Mouse (Mus musculus) spleen, postnatal 36 days (tissue): ENCODE results near the gene Ntn1.

Experiments
- DNase-seq, 2 experiments: peaks; one replicate each; pipeline ENCODE4 v3.0.0; 2022; ENCODE audit warnings: low spot score in 2 of 2, mixed read lengths in 1 of 2

Gene Ntn1

DNA sequence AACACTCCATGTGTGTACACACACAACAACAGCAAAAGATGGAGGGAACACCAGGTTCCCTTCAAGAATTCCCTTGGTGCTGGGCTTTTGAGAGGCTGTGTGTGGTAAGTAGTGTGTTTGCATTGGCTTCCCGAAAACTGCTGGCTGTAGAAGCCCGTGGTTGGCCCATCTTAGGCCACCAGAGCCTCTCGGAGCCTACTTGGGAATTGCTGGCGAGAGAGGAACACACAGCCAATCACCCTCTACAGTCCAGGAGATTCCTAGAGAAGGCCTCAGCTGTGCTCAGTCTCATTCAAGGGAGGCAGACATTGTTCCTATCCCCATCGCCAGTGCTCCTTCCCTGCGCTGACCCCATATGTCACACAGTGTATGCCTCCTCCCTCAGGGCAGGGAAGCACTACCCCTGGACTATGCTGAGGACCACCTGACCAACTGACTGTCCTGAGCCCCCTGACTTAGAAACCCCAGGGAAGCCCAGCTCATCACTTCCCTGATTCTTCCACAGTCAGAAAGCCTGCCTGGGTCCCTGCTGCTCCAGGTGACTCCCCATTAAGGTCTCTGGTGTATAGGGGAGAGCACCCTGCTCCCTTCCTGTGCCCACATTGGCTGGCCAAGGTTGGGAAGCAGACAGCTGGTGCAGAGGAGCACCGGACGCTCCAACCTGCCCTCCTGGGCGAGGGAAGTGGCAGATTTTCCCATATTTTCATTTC lies 186.0 kb downstream of the Ntn1 start:
- DNase-seq: no peak

DNA sequence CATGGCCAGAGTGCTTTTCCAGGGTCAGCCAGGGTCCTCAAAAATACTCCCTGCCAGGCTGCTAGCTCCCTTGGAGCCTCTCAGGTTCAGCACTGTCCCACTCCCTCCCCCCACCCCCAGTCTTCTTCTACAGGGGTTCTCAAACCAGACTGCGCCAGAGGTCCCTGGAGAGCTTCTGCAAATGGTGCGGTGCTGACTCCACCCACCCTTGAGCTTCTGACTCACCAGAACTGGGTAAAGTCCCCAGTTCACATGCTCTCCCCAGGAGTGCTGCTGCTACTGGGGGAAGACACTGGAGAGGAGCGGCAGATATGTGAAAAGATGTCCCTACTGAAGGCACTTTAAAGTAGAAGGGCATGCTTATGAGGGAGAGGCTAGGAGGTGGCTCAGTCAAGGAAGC lies 186.7 kb downstream of the Ntn1 start:
- peak; percentile 44 to 45 for DNase-seq

DNA sequence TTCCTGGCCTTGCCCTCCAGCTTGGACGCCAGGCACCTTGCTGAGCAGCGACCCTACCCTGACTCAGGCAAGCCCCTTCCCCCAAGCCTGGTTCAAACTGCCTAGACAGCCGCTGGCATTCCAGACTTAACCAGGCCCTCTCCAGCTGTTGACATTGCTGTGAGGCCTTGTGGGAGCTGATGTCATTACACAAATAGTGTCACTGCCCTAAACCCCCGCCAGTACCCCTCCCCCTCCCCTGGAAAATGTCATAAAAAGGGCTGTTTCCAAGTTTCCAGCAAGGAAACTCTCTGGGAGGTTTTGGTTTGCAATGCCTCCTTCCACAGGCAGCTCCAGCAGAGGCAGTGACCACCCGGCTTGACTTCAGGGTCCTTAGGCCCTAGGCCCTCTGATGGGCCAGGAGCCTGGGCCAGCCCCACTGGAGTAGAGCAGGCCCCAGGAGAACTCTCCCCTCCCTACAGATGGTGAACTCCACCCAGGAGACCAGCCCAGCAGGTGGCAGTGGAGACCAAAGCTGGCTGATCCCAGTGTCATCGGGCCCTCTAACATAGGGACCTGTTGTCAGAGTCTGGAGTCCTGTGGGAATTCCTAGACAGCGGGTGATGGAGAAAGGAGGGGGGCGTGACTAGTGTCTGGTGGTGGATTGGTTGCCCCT lies 188.6 kb downstream of the Ntn1 start:
- no peak for DNase-seq

DNA sequence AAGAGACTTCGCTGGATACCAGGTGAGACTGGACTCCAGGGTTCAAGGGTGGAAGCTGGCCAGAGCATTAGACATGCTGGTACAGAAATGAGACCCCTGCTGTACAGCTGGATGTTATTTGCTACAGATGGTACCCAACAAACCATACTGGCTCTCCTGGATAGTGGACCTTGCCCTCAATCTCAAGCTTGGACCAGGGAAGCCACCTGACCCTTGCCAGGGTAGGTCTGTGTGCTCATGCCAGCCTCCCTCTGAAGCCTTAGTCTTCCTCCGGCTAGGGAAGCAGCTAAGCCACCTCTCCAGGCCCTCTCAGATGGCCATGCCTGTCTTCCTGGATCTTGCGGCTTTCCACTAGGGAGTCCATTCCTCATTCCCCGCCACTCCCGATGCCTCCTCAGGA lies 189.9 kb downstream of the Ntn1 start:
- DNase-seq: no peak

DNA sequence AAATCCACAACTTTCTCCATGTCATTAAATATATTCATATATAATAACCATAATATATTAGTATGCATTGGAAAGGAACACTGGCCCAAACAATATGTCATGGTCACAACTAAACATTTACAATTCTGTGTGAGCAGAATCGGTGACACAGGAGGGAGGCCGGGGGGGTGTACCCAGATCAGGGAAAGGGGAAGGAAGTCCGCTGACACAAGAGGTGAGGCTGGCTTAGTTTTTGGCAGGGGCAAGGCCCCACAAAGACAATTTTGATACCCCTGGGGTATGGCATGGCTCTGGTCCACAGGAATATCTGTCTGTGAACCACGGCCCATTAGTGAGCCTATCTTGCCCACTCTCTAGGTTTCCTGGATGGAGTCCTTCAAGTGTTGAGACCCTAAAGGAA lies 191.1 kb downstream of the Ntn1 start:
- no peak for DNase-seq

DNA sequence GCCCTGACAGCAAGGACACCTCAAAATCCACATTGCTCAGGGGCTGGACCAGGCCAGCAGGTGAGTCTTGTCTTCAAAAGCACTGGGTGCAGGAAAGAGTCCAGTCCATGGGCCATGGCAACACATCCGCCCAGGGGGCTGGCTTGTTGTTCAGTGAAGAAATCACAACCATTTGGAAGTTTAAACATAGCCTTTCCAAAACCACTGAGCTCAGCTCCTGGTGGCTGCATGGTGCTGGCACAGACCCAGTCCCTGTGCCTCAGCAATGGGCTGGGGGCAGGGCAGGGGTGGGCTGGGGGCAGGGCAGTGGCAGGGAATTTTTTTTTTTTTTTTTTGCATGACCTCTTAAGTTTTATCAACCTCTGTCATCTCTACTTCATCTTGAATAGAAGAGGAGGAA lies 192.0 kb downstream of the Ntn1 start:
- no peak for DNase-seq

- no peak for DNase-seq
Observed at GRCm38 (mm10) chr11:68208023-68208422, 192.6 kb downstream of the Ntn1 start.

GRCm38 (mm10) chr11:68205572-68206229 lies 194.9 kb downstream of the Ntn1 start:
- no peak for DNase-seq

DNA sequence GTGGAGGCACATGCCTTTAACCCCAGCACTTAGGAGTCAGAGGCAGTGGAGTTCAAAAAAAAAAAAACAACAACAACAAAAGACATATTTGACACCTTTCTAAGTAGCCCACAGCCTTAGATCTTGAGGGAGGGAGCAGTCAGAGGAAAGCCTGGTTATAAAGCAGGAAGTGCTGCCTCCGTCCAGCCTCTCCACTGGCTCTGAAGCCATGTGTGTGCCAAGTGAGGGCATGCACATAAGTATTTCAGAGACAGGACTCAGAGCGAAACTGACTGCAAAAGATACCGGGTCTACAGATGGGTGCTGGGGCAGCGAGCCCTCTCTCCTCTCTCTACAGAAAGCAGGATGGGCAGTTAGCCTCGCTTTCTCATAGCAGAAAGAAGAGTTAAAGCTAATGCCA lies 196.2 kb downstream of the Ntn1 start:
- DNase-seq: no peak

DNA sequence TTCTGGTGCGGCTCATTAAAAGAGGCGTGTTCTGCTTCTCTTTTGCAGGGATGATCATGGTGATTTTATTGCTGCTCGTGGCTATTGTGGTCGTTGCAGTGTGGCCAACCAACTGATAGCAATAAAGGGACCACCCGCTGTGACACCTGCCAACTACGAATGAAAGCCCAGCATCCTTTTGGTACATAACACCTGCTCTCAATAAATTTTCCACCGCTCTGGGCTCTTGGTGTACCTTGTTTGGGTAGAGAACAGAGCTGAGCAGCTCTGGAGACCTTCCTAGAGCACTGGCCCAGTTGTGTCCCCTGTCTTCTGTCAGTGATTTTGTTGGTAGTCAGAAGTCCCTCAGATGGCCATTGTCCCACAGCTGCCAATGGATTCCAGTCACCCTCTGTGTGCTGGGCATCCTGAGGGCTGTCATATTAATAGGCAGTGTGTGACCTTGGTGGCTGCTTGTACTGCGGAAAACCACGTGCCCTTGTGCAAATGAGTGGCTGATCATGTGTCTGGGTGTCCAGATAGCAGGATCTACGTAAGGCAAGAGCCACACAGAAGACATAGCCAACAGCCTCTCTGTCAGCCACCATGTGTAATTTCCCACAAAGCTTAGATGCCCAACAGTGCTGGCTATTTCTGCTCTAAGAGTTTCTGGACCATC lies 196.8 kb downstream of the Ntn1 start:
- DNase-seq: no peak

DNA sequence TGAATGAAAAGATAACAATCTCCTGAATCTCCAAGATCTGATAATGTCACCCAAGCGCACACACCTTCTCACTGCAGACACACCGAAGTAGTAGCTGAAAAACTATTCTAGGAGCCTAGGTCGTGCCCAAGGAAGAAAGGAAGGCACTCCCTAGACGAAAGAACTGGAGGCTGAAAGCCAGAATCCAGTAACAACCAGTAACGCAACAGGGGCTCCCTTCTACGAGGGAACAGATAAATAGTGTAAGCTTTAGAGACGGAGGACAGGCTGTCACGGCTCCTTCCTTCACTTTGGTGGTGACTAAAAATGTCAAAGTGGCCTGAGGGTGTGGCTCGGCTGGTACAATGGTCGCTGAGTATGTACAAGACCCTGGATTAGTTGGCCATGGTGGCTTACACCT lies 198.1 kb downstream of the Ntn1 start:
- no peak for DNase-seq

DNA sequence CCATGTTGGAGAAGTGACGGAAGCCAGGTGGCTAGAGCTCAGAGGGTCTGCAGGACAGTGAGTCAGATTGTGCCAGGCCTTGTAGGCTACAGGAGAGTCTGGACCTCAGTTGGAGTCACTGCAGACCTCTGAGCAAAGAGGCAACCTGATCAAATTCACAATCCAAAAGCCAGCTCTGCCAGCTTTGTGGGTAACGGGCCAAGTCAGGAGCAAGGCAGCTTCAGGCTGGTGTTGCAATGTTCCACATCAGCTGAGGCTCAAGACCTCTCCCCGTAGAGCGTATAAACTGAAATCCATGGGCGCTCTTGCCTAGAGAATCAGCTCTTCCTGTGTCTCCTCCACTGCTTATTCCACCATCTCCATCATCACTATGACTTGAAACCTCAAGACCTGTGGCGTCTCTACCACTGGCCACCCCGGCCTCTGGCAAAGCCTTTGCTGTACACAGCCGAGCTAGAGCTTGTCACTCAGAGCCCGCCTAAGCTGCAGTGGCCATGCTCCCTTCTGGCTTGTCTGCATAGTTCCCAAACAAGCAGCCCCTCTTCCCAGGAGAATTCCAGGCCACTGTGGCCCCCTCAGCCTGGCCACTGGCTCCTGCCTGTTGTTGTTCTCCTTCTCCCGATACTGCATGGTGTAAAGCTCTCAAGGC lies 198.7 kb downstream of the Ntn1 start:
- no peak for DNase-seq

DNA sequence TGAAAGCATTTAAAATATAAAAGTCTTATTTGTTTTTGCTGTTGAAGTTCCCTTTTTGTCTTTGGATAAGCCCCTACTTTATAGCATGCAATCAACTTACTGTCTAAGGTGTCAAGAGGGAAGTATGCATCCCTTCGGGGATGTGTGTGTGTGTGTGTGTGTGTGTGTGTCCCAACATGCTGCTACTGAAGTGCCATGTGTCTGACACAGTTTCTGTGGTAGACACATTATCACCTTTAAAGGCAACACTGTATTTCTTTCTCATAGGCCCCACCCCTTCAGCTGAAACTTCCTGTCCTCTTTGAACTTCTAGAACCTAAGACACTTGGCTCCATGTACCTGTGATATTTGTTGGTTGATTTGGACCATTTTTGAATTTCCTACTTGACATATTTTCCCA lies 199.6 kb downstream of the Ntn1 start:
- DNase-seq: no peak

GRCm38 (mm10) chr11:68200500-68200899 lies 200.1 kb downstream of the Ntn1 start:
- no peak for DNase-seq

DNA sequence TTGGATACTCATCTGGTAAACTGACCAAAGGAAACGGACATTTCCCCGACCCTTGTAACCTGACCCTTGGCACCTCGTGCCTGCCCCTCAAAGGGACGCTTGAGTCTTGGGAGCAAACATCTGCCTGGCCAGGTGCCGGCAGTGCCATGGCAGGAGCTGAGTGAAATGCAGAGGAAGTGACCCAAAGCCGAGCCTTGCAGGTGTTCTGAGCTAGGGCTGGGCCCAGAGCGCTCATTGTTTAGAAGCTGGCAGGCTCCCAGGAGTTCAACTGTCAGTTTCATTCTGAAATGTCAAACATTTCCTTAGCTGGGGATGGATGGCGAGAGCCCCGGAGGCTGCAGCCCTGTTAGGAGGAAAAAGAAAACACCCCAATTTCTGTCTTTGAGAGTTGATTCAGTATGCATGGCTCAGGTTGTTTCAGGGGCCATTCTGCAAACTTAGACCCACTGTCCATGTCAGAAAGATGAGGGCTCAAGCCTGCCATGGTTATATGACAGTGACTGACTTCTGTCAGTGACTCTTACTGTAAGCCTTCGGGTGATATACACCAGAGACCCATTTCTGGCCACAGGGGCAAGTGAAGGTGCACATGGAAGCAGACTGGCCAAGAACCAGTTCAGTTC lies 200.7 kb downstream of the Ntn1 start:
- peak; percentile 51 to 53 for DNase-seq

DNA sequence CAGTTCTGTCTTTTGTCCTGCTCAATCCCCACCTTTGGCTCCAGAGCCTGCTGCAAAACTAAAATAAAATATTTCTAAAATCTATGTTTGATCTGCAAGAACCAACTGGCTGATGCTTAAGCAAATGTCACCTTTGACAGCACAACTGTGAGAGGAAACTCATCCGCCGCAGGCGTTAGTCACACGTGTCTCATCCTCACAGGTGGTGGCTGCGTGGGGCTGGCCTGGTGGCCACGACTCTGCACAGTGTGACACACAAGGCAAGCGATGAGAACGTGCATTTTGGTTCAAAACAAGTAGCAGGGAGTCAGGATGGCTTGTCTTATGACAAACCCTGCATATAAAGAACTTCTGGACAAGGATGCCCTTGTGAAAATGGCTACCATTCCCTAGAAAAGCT lies 201.5 kb downstream of the Ntn1 start:
- peak; percentile 46 to 49 for DNase-seq

DNA sequence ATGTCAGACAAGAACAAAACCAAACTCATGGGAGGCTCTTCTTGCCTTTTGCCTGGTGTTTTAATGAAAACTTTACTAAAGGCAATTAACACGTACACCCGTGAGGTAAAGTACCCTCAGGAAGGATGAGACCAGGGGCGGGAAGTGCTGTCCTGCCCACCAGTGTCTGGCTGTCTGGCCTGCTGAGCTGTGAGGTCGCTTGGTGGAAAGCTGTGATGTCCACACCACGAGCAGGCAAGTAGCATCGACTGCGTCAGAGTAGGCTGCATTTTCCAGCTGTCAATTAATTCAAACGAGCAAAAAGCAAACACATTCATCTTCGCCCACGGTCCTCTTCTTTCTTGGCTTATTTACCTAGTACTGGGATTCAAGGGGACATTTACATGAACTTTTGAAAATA lies 201.9 kb downstream of the Ntn1 start:
- DNase-seq: no peak

GRCm38 (mm10) chr11:68197471-68197870 lies 203.2 kb downstream of the Ntn1 start:
- DNase-seq: no peak

DNA sequence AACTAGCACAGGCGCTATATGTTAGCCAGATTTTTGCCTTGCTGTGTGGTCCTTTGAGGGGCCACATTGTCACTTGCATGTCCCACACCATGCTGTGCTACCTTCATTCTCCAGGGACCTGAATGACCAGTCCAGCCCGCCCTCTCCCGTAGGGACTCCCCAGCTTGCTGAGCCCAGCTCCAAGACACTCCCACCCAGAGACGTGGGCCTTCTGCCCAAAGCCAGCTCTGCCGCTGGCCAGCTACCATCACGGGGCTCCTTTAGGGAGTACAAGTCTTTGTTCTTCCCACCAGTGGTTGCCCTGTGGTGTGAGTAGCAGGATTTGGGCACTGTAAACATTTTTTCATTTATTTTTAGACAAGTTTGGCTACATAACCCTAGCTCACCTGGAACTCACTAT lies 204.1 kb downstream of the Ntn1 start:
- DNase-seq: no peak

DNA sequence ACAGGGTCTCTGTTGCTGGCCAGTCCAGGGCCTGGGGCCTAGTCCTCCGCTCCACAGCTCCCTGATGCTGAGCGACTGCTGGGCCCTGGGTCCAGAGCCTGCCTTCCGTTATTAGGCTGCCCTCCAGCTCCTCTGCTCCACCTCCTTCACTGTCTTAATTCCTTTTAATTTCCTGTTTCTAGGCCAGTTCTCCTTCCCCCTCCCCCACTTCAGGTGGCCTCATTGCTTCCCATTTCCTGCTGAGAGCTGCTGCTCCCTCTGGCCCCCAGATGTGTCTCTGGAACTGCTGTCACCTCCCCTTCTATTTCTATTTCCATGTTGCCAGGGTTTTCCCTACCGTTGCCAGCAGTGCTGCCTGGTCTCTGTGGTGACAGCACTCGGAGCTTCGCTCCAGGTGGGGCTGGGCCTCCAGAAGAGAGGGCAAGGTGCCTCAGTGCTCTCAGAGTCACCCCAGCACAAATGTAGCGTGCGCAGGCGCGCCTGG lies 204.9 kb downstream of the Ntn1 start:
- no peak for DNase-seq

GRCm38 (mm10) chr11:68195168-68195567 lies 205.5 kb downstream of the Ntn1 start:
- DNase-seq: no peak

DNA sequence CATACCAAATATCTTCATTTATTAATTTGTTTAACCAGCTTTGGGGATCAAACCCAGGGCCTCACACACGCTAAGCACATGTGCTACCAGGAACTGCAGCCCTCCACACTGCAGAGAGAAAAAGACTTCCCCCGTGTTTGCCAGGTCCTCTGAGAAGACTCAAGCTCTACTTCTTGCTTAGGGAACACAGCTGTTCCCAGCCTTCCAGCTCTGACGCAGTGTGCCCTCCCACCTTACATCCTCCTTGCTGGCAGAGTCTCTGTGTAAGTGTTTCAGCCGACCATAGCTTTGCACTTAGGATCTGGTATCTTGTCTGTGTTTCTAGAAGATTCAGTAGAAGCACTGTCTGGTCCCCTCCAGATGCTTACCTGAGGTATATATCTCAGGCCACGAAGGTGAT lies 209.8 kb downstream of the Ntn1 start:
- DNase-seq: no peak
